ENCODE assay signal across 9 mouse cellular contexts in the genomic region with DNA sequence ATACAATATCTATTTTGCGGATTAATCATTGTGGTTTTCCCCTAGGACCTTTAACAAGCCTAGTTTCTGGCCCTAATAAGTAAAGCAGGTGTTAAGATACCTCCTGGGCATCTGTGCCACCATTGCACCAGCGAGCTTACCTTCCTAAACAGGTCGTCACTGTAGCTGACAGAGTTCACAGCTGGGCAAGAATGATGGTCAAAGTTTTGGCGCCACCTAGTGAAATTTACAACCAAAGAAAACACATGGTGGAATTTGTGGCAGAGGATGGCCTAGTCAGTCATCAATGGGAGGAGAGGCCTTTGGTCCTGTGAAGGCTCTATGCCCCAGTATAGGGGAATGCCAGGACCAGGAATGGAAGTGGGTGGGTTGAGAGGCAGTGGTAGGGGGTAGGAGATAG. TPM values are rescaled to one million over a fixed set of nuclear protein-coding genes. Genes with fewer than 3 reads are reported as not detected.
DNase-seq lines count a peak whose midpoint lies in the region; ATAC-seq and TF ChIP-seq lines count a peak whose summit lies in the region.
"Had no signal": no experiment of that assay in that cellular context is flagged by ENCODE, and none has a peak within 500 bp of the region (broad histone marks: within the 10 kb centered on the region; RNA-seq: fewer than 3 reads in every experiment).

No protein-coding gene starts in this region.

- H3K27ac ChIP-seq in midbrain, embryonic 15.5 days = no peak overlapping the region
- H3K27ac ChIP-seq: embryonic facial prominence, embryonic 13.5 days had no signal

- TF ChIP-seq CTCF in E14TG2a.4 (conservative IDR thresholded peaks at IDR 0.05; ENCODE audit: low read length) = peak; percentile 24

- peak; percentile 8 for DNase-seq in kidney, postnatal 10 days
- DNase-seq in kidney, adult 11 months = no peak
- peak; percentile 9 for DNase-seq in c-Kit-positive CD71-positive TER-119-negative erythroid progenitor cells, embryonic 14.5 days (ENCODE audit: low read depth)
- peak; percentile 56 for DNase-seq in naive thymus-derived CD4-positive, alpha-beta T cell, adult 2 months (ENCODE audit: low read depth)
- DNase-seq in ovary, postnatal 14 days (ENCODE audit: low spot score) = no peak
- no peak for DNase-seq in layer of hippocampus, adult 9-10 months (ENCODE audit: low spot score)

- H3K4me2 ChIP-seq in midbrain, embryonic 15.5 days = no peak overlapping the region
- H3K4me2 ChIP-seq: embryonic facial prominence, embryonic 13.5 days had no signal

- peaks cover 15% of the 10 kb centered on the region for H3K9me3 ChIP-seq in E14TG2a.4 (ENCODE audit: low read length)
- H3K9me3 ChIP-seq in midbrain, embryonic 15.5 days = no peaks in the 10 kb centered on the region
- H3K9me3 ChIP-seq: embryonic facial prominence, embryonic 13.5 days had no signal

- H3K9ac ChIP-seq in midbrain, embryonic 15.5 days = no peak overlapping the region
- H3K9ac ChIP-seq: embryonic facial prominence, embryonic 13.5 days had no signal

- no peak for ATAC-seq in midbrain, embryonic 15.5 days (replicated peaks)

- no peaks in the 10 kb centered on the region for H3K27me3 ChIP-seq in E14TG2a.4 (ENCODE audit: insufficient read depth, low read length)
- no peaks in the 10 kb centered on the region for H3K27me3 ChIP-seq in midbrain, embryonic 15.5 days (replicated peaks)
- H3K27me3 ChIP-seq: embryonic facial prominence, embryonic 13.5 days had no signal

- no peaks in the 10 kb centered on the region for H3K4me1 ChIP-seq in E14TG2a.4 (replicated peaks; ENCODE audit: low read depth, low read length)
- no peaks in the 10 kb centered on the region for H3K4me1 ChIP-seq in midbrain, embryonic 15.5 days
- H3K4me1 ChIP-seq: embryonic facial prominence, embryonic 13.5 days had no signal

- no peaks in the 10 kb centered on the region for H3K36me3 ChIP-seq in E14TG2a.4 (ENCODE audit: insufficient read depth, low read length)
- H3K36me3 ChIP-seq in midbrain, embryonic 15.5 days (replicated peaks) = no peaks in the 10 kb centered on the region
- H3K36me3 ChIP-seq: embryonic facial prominence, embryonic 13.5 days had no signal

- H3K4me3 ChIP-seq in E14TG2a.4 (replicated peaks; ENCODE audit: low read length) = no peak overlapping the region
- no peak overlapping the region for H3K4me3 ChIP-seq in midbrain, embryonic 15.5 days
- H3K4me3 ChIP-seq: embryonic facial prominence, embryonic 13.5 days had no signal

- WGBS in midbrain, embryonic 15.5 days = 53% methylated on average over 4 of the region's 4 CpGs

RNA-seq across cellular contexts. Expression of a gene that starts 41.0 kb away (rescaled TPM):
- polyA plus RNA-seq in midbrain, embryonic 15.5 days (2015; fragmentation: Nextera tagmentation; extraction: Ambion mirVana) = 0.08 and 0.10 TPM in 2 replicates
- polyA plus RNA-seq: embryonic facial prominence, embryonic 13.5 days had no signal

Comparison
In these comparisons a context has a peak if more than half of its experiments do, and no peak if none do; other contexts are left out.
1. DNase-seq: peak in kidney, postnatal 10 days (single experiment), c-Kit-positive CD71-positive TER-119-negative erythroid progenitor cells, embryonic 14.5 days (single experiment) and naive thymus-derived CD4-positive, alpha-beta T cell, adult 2 months (single experiment); none in kidney, adult 11 months (single experiment), ovary, postnatal 14 days (single experiment) and layer of hippocampus, adult 9-10 months (single experiment).